Mouse (Mus musculus) cortical plate, adult 2 months (tissue): ENCODE measurements around the gene Pld2.

Experiments used
- CTCF ChIP-seq: fragments of 200-500 bp; IDR thresholded peaks from 2 replicates; pipeline ENCODE4 v1.5.1; 2011; ENCODE audit warnings: mild to moderate bottlenecking, control low read depth, low read length; ENCODE audit not compliant: insufficient read depth; ENCODE audit errors: extremely low read depth
- POLR2A ChIP-seq: fragments of 200-500 bp; IDR thresholded peaks from 2 replicates; pipeline ENCODE4 v1.6.1; 2011; ENCODE audit warnings: mild to moderate bottlenecking, low read length, control low read depth; ENCODE audit not compliant: insufficient read depth; ENCODE audit errors: extremely low read depth

GRCm38 (mm10) chr11:70594253-70594989 is 54.6 kb downstream of the Pld2 start:
- TF ChIP-seq CTCF (no peak), POLR2A (no peak)
